7 mouse cellular contexts compared by ENCODE assay signal in genomic region chr7:120865832-120866231, GRCm38 (mm10). TPM values are rescaled to one million over a fixed set of nuclear protein-coding genes. Genes with fewer than 3 reads are reported as not detected.
DNase-seq lines count a peak whose midpoint lies in the region; ATAC-seq and TF ChIP-seq lines count a peak whose summit lies in the region.

No protein-coding gene starts in this region.

- H3K27ac ChIP-seq in bone marrow macrophage, adult 2 months (ENCODE audit: insufficient read depth, low read depth, low read length), result peak overlapping the region; percentile 13
- peak overlapping the region; percentile 94 for H3K27ac ChIP-seq in heart, embryonic 12.5 days (ENCODE audit: poor library complexity, severe bottlenecking)
- H3K27ac ChIP-seq in limb, embryonic 12.5 days, result peak overlapping the region; percentile 74
- H3K27ac ChIP-seq in midbrain, embryonic 13.5 days, result peak overlapping the region; percentile 67

- H3K4me3 ChIP-seq in bone marrow macrophage, adult 2 months (ENCODE audit: insufficient read depth, low read length), result no peak overlapping the region
- no peak overlapping the region for H3K4me3 ChIP-seq in heart, embryonic 12.5 days
- no peak overlapping the region for H3K4me3 ChIP-seq in limb, embryonic 12.5 days (replicated peaks)
- no peak overlapping the region for H3K4me3 ChIP-seq in midbrain, embryonic 13.5 days (replicated peaks)

- 42% methylated on average over 4 of the region's 4 CpGs for WGBS in heart, embryonic 12.5 days
- 58% methylated on average over 4 of the region's 4 CpGs for WGBS in limb, embryonic 12.5 days
- WGBS in midbrain, embryonic 13.5 days, result 45% methylated on average over 4 of the region's 4 CpGs

- peak overlapping the region; percentile 52; the same call in 1 of the 2 replicates for H3K9ac ChIP-seq in heart, embryonic 12.5 days
- H3K9ac ChIP-seq in limb, embryonic 12.5 days (replicated peaks), result no peak overlapping the region
- H3K9ac ChIP-seq in midbrain, embryonic 13.5 days (replicated peaks), result no peak overlapping the region

- H3K36me3 ChIP-seq in heart, embryonic 12.5 days, result no peaks in the 10 kb centered on the region
- H3K36me3 ChIP-seq in limb, embryonic 12.5 days, result no peaks in the 10 kb centered on the region
- H3K36me3 ChIP-seq in midbrain, embryonic 13.5 days, result no peaks in the 10 kb centered on the region

- in situ Hi-C loops in Patski (cut with MboI; ENCODE audit: low pct_unique_long_range_greater_than_20kb), result no loop called here

- no peaks in the 10 kb centered on the region for H3K9me3 ChIP-seq in heart, embryonic 12.5 days (replicated peaks)
- no peaks in the 10 kb centered on the region for H3K9me3 ChIP-seq in limb, embryonic 12.5 days
- no peaks in the 10 kb centered on the region for H3K9me3 ChIP-seq in midbrain, embryonic 13.5 days

- CTCF ChIA-PET in Patski (lab: Charles Lee), result interaction anchor here (0.8 to 1.6 kb wide), 5 partner anchors 12 to 181 kb away, joined by 3 to 5 read pairs (median 4); no protein-coding TSS in a partner anchor

- peak; percentile 73 for DNase-seq in Patski (ENCODE audit: low read depth, low spot score)
- DNase-seq in cerebellum, adult 9-10 months, result no peak
- no peak for DNase-seq in cerebellum, adult 8-10 months

- peaks cover 60% of the 10 kb centered on the region for H3K4me1 ChIP-seq in bone marrow macrophage, adult 2 months (ENCODE audit: control insufficient read depth, insufficient read depth, low read length)
- peaks cover 89% of the 10 kb centered on the region for H3K4me1 ChIP-seq in heart, embryonic 12.5 days (replicated peaks)
- peaks cover 81% of the 10 kb centered on the region for H3K4me1 ChIP-seq in limb, embryonic 12.5 days (replicated peaks)
- peaks cover 52% of the 10 kb centered on the region for H3K4me1 ChIP-seq in midbrain, embryonic 13.5 days (replicated peaks)

- no peak for TF ChIP-seq POLR2A in bone marrow macrophage, adult 2 months (IDR thresholded peaks at IDR 0.05; ENCODE audit: borderline replicate concordance, low read depth, low read length)

- no peaks in the 10 kb centered on the region for H3K27me3 ChIP-seq in Patski
- no peaks in the 10 kb centered on the region for H3K27me3 ChIP-seq in heart, embryonic 12.5 days (replicated peaks)
- no peaks in the 10 kb centered on the region for H3K27me3 ChIP-seq in limb, embryonic 12.5 days
- H3K27me3 ChIP-seq in midbrain, embryonic 13.5 days, result no peaks in the 10 kb centered on the region

- peak; percentile 95 for ATAC-seq in Patski
- ATAC-seq in heart, embryonic 12.5 days (ENCODE audit: insufficient number of reproducible peaks, low FRiP score), result peak; percentile 87
- ATAC-seq in limb, embryonic 12.5 days (ENCODE audit: insufficient number of reproducible peaks, insufficient read depth, low FRiP score, low TSS enrichment, low read depth), result no peak
- ATAC-seq in midbrain, embryonic 13.5 days, result no peak

- peak overlapping the region; percentile 21; the same call in 1 of the 2 replicates for H3K4me2 ChIP-seq in heart, embryonic 12.5 days
- H3K4me2 ChIP-seq in limb, embryonic 12.5 days, result no peak overlapping the region
- no peak overlapping the region for H3K4me2 ChIP-seq in midbrain, embryonic 13.5 days (replicated peaks)

- POLR2A ChIA-PET in Patski (lab: Charles Lee), result interaction anchor here (0.6 to 1.4 kb wide), 3 partner anchors 13 to 15 kb away, joined by 3 to 7 read pairs (median 3); no protein-coding TSS in a partner anchor

- TF ChIP-seq CTCF in Patski (IDR thresholded peaks at IDR 0.05), result no peak
- TF ChIP-seq CTCF in bone marrow macrophage, adult 2 months (IDR thresholded peaks at IDR 0.05; ENCODE audit: low read depth, low read length), result no peak

RNA-seq across cellular contexts. Expression of gene Eef2k, which starts 23.2 kb away (rescaled TPM):
- polyA plus RNA-seq in Patski (2021), result 21.8 TPM
- polyA plus RNA-seq in bone marrow macrophage, adult 2 months (2012; ENCODE audit: insufficient read depth, insufficient read length, missing spikeins), result 10.4 and 15.1 TPM in 2 replicates
- polyA plus RNA-seq in heart, embryonic 12.5 days (2016; fragmentation: Nextera tagmentation; extraction: Ambion mirVana), result 14.9 and 17.1 TPM in 2 replicates
- polyA plus RNA-seq in limb, embryonic 12.5 days (2016; fragmentation: Nextera tagmentation; extraction: Ambion mirVana), result 31.5 and 31.8 TPM in 2 replicates
- polyA plus RNA-seq in midbrain, embryonic 13.5 days (2015; fragmentation: Nextera tagmentation; extraction: Ambion mirVana), result 23.9 and 26.4 TPM in 2 replicates

RNA-seq across cellular contexts. Expression of gene Polr3e, which starts 51.7 kb away (rescaled TPM):
- polyA plus RNA-seq in Patski (2021), result 27.2 TPM
- polyA plus RNA-seq in bone marrow macrophage, adult 2 months (2012; ENCODE audit: insufficient read depth, insufficient read length, missing spikeins), result 9.2 and 9.3 TPM in 2 replicates
- 24.4 and 25.9 TPM in 2 replicates for polyA plus RNA-seq in heart, embryonic 12.5 days (2016; fragmentation: Nextera tagmentation; extraction: Ambion mirVana)
- polyA plus RNA-seq in limb, embryonic 12.5 days (2016; fragmentation: Nextera tagmentation; extraction: Ambion mirVana), result 43.9 and 45.0 TPM in 2 replicates
- 24.6 and 27.7 TPM in 2 replicates for polyA plus RNA-seq in midbrain, embryonic 13.5 days (2015; fragmentation: Nextera tagmentation; extraction: Ambion mirVana)

RNA-seq across cellular contexts. Expression of gene Gm5737, which starts 53.7 kb away (rescaled TPM):
- polyA plus RNA-seq in Patski (2021), result not detected
- polyA plus RNA-seq in bone marrow macrophage, adult 2 months (2012; ENCODE audit: insufficient read depth, insufficient read length, missing spikeins), result not detected in 2 replicates
- not detected in 2 replicates for polyA plus RNA-seq in heart, embryonic 12.5 days (2016; fragmentation: Nextera tagmentation; extraction: Ambion mirVana)
- not detected in 2 replicates for polyA plus RNA-seq in limb, embryonic 12.5 days (2016; fragmentation: Nextera tagmentation; extraction: Ambion mirVana)
- not detected in 2 replicates for polyA plus RNA-seq in midbrain, embryonic 13.5 days (2015; fragmentation: Nextera tagmentation; extraction: Ambion mirVana)

Comparison
In these comparisons a context has a peak if more than half of its experiments do, and no peak if none do; other contexts are left out.
1. ATAC-seq: peak in Patski (single experiment) and heart, embryonic 12.5 days (single experiment); none in limb, embryonic 12.5 days (single experiment) and midbrain, embryonic 13.5 days (single experiment).
2. H3K27ac ChIP-seq: peak in every context shown above with its lines; median percentile 94 in heart, embryonic 12.5 days; 74 in limb, embryonic 12.5 days; 67 in midbrain, embryonic 13.5 days; 13 in bone marrow macrophage, adult 2 months.